In genomic region chr10:80348244-80348781, GRCm38 (mm10) we compare ENCODE assay signal across 8 mouse cellular contexts. TPM values are rescaled to one million over a fixed set of nuclear protein-coding genes. Genes with fewer than 3 reads are reported as not detected.
DNase-seq lines count a peak whose midpoint lies in the region; ATAC-seq lines count a peak whose summit lies in the region.

TSS of gene Adamtsl5 (minus strand) at chr10:80348412.

- peaks cover 66% of the 10 kb centered on the region for H3K27me3 ChIP-seq in intestine, embryonic 15.5 days (replicated peaks)

- H3K4me3 ChIP-seq in intestine, embryonic 15.5 days (replicated peaks), result peak within 1 kb of the TSS; percentile 44

- no peaks in the 10 kb centered on the region for H3K9me3 ChIP-seq in intestine, embryonic 15.5 days

- WGBS in intestine, embryonic 15.5 days, result 2% methylated on average over 42 of the region's 42 CpGs

- H3K4me1 ChIP-seq in intestine, embryonic 15.5 days (replicated peaks), result peaks cover 47% of the 10 kb centered on the region

- 0 out of 2 replicates have a peak within 1 kb of the TSS, but pooled peaks have one; percentile 2 for H3K27ac ChIP-seq in intestine, embryonic 15.5 days

- peak; percentile 37 for ATAC-seq in common myeloid progenitor, adult 5-6 weeks (replicated peaks; ENCODE audit: low read depth, poor library complexity, severe bottlenecking)
- ATAC-seq in intestine, embryonic 15.5 days, result peak; percentile 52

- H3K4me2 ChIP-seq in intestine, embryonic 15.5 days (replicated peaks), result peak within 1 kb of the TSS; percentile 77

- H3K36me3 ChIP-seq in intestine, embryonic 15.5 days, result no peaks in the 10 kb centered on the region

- DNase-seq in ovary, postnatal 14 days (ENCODE audit: low spot score), result peak; percentile 49
- DNase-seq in ovary, postnatal 10 days (ENCODE audit: low spot score), result no peak
- peak; percentile 65 to 72 for DNase-seq in gastrocnemius, postnatal 4 days (ENCODE audit: low spot score in 2 of 2)
- DNase-seq in lung, postnatal 10 days, result peak; percentile 71
- DNase-seq in spleen, adult 12 weeks (ENCODE audit: low spot score), result peak; percentile 70
- DNase-seq in right cerebral cortex, postnatal 4 days, result no peak

- H3K9ac ChIP-seq in intestine, embryonic 15.5 days, result peak within 1 kb of the TSS; percentile 56

RNA-seq across cellular contexts. Expression of gene Adamtsl5, which starts in this region (rescaled TPM):
- 0.10 and 0.64 TPM in 2 replicates for total RNA-seq in common myeloid progenitor, adult 5-6 weeks (2017)
- 10 to 100 TPM; 15.5 to 16.5 TPM for total RNA-seq in gastrocnemius, postnatal 4 days (2021)
- 19.3 and 20.4 TPM in 2 replicates for polyA plus RNA-seq in intestine, embryonic 15.5 days (2015; fragmentation: Nextera tagmentation; extraction: Ambion mirVana)

Comparison
In these comparisons a context has a peak if more than half of its experiments do, and no peak if none do; other contexts are left out.
1. RNA of gene Adamtsl5 (total RNA-seq): 15.5 to 16.5 TPM in gastrocnemius, postnatal 4 days; 0.10 to 0.64 TPM in common myeloid progenitor, adult 5-6 weeks; every median in the first group is over 10 times any median in the second.
2. DNase-seq: peak in ovary, postnatal 14 days (single experiment), gastrocnemius, postnatal 4 days (2 of 2), lung, postnatal 10 days (single experiment) and spleen, adult 12 weeks (single experiment); none in ovary, postnatal 10 days (single experiment) and right cerebral cortex, postnatal 4 days (single experiment).
3. Peak in ATAC-seq in common myeloid progenitor, adult 5-6 weeks; RNA of the gene not detected or under 1 TPM.